Mouse (Mus musculus) liver, embryonic 14.5 days (tissue): Measurements from ENCODE around the gene Pafah1b3.

Experiments
- CTCF ChIP-seq: IDR thresholded peaks from 2 replicates; pipeline ENCODE4 v1.5.1; 2016; ENCODE audit warnings: antibody characterized with exemption, low read depth, control low read depth
- EP300 ChIP-seq: IDR thresholded peaks from 2 replicates; pipeline ENCODE4 v1.6.1; 2016; ENCODE audit warnings: antibody characterized with exemption, low read depth

GRCm38 (mm10) chr7:25314606-25315305, 17.0 kb upstream of the Pafah1b3 start:
- TF ChIP-seq CTCF, result no peak
- TF ChIP-seq EP300, result no peak
